Mouse (Mus musculus) hindbrain, embryonic 12.5 days (tissue): ENCODE results near the gene Cox7a1. TPM values are rescaled to one million over a fixed set of nuclear protein-coding genes. Genes with fewer than 3 reads are reported as not detected.
A peak's percentile ranks its signal among the peaks of the same experiment; 100 is the strongest.

ENCODE experiments used
- ATAC-seq: fragments of 200-750 bp; cut with Nextera tagmentation; 2 replicates; pipeline ENCODE4 v1.8.0; 2017; ENCODE audit warnings: moderate TSS enrichment; ENCODE audit not compliant: low FRiP score
- H3K27ac ChIP-seq: fragments of 300-500 bp; sonication (generic); 2 replicates; pipeline ENCODE4 v1.5.1; 2016; ENCODE audit warnings: mild to moderate bottlenecking
- H3K27me3 ChIP-seq: fragments of 300-500 bp; sonication (generic); 2 replicates; pipeline ENCODE4 v1.6.1; 2016; ENCODE audit warnings: mild to moderate bottlenecking
- H3K36me3 ChIP-seq: fragments of 300-500 bp; sonication (generic); 2 replicates; pipeline ENCODE4 v1.6.1; 2016; ENCODE audit warnings: mild to moderate bottlenecking
- H3K4me1 ChIP-seq: fragments of 300-500 bp; sonication (generic); 2 replicates; pipeline ENCODE4 v1.6.1; 2016
- H3K4me2 ChIP-seq: fragments of 300-500 bp; sonication (generic); replicated peaks from 2 replicates; pipeline ENCODE4 v1.6.1; 2016; ENCODE audit warnings: mild to moderate bottlenecking
- H3K4me3 ChIP-seq: fragments of 300-500 bp; sonication (generic); 2 replicates; pipeline ENCODE4 v1.5.1; 2016; ENCODE audit warnings: mild to moderate bottlenecking
- H3K9ac ChIP-seq: fragments of 300-500 bp; sonication (generic); 2 replicates; pipeline ENCODE4 v1.6.1; 2016; ENCODE audit warnings: mild to moderate bottlenecking, moderate library complexity
- H3K9me3 ChIP-seq: fragments of 300-500 bp; sonication (generic); replicated peaks from 2 replicates; pipeline ENCODE4 v1.6.1; 2016; ENCODE audit warnings: mild to moderate bottlenecking
- WGBS: fragments of 180-500 bp; shearing (Covaris S2); methylation state at CpG from one replicate; pipeline ENCODE4 v1.1.7; 2016; 5-methylcytosine and 5-hydroxymethylcytosine counted together
- polyA plus RNA-seq: library from polyadenylated mRNA; unstranded; fragments of >200 nt; fragmentation: Nextera tagmentation; extraction: Ambion mirVana; gene quantifications from 2 replicates; pipeline ENCODE4 v1.2.1, GENCODE M21; 2016

Gene Cox7a1
- polyA plus RNA-seq, 1 experiment from 2014 or later: 3.5 TPM

DNA sequence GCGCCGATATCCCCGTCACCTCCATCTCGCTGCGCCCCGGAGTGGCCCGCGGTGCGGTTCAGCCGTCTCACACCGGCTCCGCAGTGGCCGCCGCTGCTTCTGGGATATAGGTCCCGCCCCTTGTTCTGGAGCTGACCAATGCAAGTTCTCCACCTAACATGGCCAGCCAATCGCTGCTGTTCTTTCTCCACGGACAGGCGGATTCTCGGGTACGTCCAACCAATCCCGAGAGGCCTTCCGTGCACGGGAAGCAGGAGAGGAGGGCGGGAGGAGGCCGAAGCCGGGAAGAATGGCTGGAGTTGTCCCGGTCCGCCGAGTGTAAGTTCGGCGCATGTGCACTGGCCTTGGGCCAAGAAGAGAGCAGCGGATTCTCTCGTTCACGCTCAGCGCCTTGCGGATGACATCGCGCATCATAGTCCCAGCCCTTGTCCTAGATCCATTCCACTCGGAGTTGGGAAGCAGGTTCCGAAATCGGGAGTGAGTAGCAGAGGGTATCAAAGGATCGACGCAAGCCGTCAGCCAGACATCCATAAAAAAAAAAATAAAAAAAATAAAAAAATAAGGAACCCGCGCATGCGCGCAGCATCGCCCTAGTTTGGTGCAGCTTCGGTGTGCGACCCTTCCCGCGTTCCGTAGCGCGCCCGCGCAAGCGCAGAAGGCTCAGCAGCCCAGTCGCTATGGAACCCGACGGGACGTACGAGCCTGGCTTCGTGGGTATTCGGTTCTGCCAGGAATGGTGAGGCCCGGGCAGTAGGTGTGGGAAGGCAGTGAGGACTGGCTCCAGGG lies 47.9 kb downstream of the Cox7a1 start, which contains the start of the genes Polr2i and Tbcb:
Polr2i (plus strand) TSS at position 280 of the 786 bp plus-strand sequence.
Tbcb (minus strand) TSS at position 604 of the 786 bp plus-strand sequence.
- H3K9me3 ChIP-seq: no peaks in the 10 kb centered on the region
- peaks cover 32% of the 10 kb centered on the region for H3K36me3 ChIP-seq
- WGBS: under 1% methylated on average over 67 of the region's 67 CpGs
- peak within 1 kb of the TSS; percentile 81 for H3K4me2 ChIP-seq
- peak within 1 kb of the TSS; percentile 70 for H3K4me3 ChIP-seq
- peak within 1 kb of the TSS; percentile 79 for H3K9ac ChIP-seq
- peak; percentile 94 for ATAC-seq
- H3K27me3 ChIP-seq: no peaks in the 10 kb centered on the region
- peak within 1 kb of the TSS; percentile 96 for H3K27ac ChIP-seq
- peaks cover 19% of the 10 kb centered on the region for H3K4me1 ChIP-seq

DNA sequence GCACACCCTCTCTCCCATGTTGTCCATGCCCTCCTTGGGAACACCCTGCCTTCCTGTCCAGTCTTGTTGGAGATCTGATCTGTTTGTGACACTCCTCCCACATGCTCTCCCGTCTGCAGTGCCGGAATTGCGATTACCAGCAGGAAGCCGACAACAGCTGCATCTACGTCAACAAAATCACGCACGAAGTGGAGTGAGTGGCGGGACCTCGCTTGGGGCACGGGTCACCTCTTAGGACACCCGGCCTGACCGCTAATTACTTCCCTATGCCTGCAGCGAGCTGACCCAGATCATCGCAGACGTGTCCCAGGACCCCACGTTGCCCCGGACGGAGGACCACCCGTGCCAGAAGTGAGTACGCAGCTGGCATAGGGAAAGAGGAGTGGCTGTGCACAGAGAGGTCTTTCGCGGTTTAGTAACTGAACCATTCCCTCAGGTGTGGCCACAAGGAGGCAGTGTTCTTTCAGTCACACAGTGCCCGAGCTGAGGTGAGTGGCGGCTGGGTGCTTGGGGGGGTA lies 48.7 kb downstream of the Cox7a1 start:
- 4% methylated on average over 24 of the region's 24 CpGs for WGBS
- ATAC-seq: peak; percentile 3
- Histone ChIP-seq H3K4me2 (peak overlapping the region; percentile 62), H3K36me3 (peaks cover 25% of the 10 kb centered on the region; the same call in 1 of the 2 replicates), H3K9ac (peak overlapping the region; percentile 79), H3K27me3 (no peaks in the 10 kb centered on the region), H3K4me3 (peak overlapping the region; percentile 70), H3K4me1 (peaks cover 19% of the 10 kb centered on the region), H3K9me3 (no peaks in the 10 kb centered on the region), H3K27ac (peak overlapping the region; percentile 96)

DNA sequence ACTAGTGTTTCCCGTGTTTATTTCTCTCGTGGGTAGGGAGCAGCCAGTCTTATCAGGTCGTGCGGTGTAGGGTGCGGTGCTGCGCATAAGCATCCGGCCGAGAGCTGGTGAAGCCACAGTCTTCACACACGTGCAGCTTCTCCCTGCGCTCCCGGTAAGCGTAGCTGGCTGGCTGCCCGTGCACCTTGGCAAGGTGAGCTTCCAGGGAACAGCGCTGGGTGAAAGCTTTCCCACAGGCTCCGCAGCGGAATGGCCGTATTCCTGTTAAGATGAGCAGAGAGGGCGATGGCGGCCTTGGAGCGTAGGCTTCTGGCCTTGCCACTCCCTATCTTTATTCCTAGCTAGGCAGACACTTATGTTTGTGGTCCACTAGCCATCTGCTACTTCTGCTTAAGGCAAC lies 49.4 kb downstream of the Cox7a1 start:
- no peaks in the 10 kb centered on the region for H3K9me3 ChIP-seq
- no peak overlapping the region for H3K9ac ChIP-seq
- peak overlapping the region; percentile 62 for H3K4me2 ChIP-seq
- peak overlapping the region; percentile 70; the same call in 1 of the 2 replicates for H3K4me3 ChIP-seq
- no peaks in the 10 kb centered on the region for H3K27me3 ChIP-seq
- H3K36me3 ChIP-seq: peaks cover 19% of the 10 kb centered on the region; the same call in 1 of the 2 replicates
- no peak overlapping the region for H3K27ac ChIP-seq
- H3K4me1 ChIP-seq: peaks cover 19% of the 10 kb centered on the region
- no peak for ATAC-seq
- 91% methylated on average over 20 of the region's 20 CpGs for WGBS

DNA sequence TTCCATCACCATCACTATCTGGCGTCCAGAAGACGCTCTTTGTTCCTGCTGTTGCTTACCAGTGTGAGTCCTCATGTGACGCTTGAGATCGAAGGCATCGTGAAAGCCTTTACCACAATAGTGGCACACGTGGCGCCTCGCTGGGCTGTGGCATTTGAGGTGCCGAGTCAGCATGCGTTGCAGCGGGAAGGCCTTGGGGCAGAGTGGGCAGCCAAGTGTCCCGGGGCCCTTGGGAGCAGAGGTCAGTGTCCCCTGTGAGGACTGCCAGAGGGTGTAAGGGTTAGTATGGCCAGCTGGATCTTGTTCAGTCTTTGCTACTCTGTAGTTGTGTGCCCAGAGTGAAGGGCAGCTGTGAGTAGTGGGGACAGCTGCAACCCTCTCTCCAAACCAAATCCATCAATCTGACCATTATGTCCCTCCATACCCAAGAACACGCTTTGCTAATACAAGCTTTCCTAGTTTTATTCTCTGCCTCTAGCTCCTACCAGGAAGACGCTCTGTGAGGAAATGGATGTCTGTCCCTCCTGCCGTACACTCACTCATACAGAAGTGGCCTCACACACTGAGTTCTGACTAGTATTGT lies 50.4 kb downstream of the Cox7a1 start:
- no peak for ATAC-seq
- H3K9me3 ChIP-seq: no peaks in the 10 kb centered on the region
- no peak overlapping the region for H3K27ac ChIP-seq
- H3K4me3 ChIP-seq: no peak overlapping the region
- no peak overlapping the region for H3K4me2 ChIP-seq
- peaks cover 19% of the 10 kb centered on the region for H3K4me1 ChIP-seq
- 92% methylated on average over 15 of the region's 15 CpGs for WGBS
- H3K9ac ChIP-seq: no peak overlapping the region
- peaks cover 19% of the 10 kb centered on the region; the same call in 1 of the 2 replicates for H3K36me3 ChIP-seq
- H3K27me3 ChIP-seq: no peaks in the 10 kb centered on the region

DNA sequence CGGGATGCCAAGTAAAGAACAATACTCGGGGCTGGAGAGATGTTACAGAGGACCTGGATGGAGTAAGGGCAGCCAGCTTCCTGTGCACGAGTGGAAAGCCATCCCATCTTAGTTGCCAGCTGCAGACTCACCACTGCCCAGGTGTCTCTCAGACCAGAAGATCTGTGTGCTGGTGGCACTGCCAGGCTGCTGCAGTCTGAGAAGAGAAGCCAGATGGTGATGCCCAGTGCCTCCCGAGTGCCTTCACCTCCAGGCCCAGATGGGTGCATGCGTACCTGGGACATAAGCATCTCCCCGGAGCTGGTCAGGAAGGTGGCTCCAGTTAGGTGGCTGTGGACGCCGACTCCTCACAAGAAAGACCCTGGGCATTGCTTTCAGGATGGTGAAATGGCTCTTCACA lies 51.1 kb downstream of the Cox7a1 start:
- no peaks in the 10 kb centered on the region for H3K27me3 ChIP-seq
- no peak overlapping the region for H3K4me2 ChIP-seq
- H3K9me3 ChIP-seq: no peaks in the 10 kb centered on the region
- H3K4me3 ChIP-seq: no peak overlapping the region
- H3K9ac ChIP-seq: no peak overlapping the region
- no peak overlapping the region for H3K27ac ChIP-seq
- ATAC-seq: no peak
- 93% methylated on average over 8 of the region's 8 CpGs for WGBS
- peaks cover 19% of the 10 kb centered on the region; the same call in 1 of the 2 replicates for H3K36me3 ChIP-seq
- peaks cover 19% of the 10 kb centered on the region for H3K4me1 ChIP-seq

DNA sequence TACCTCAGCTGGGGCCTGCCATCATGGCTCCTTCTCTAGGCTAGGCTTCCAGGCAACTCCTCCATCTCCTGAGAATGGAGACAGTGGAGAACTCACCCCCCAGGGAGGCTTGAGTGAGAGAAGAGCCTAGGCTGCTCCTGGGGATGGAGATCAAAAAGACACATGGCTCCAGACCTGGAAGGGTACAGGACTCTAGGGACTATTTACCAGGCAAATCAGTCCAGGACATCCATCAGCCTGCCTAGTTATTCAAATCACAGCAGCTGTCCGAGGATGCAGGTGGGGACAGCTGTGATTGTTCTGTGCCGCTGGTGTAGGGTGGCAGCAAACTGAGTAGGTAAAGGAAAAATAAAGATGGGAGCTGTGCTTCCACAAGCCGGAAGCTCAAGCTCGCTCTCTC lies 51.7 kb downstream of the Cox7a1 start, which contains the start of gene Ovol3:
Ovol3 (minus strand) TSS at position 101 of the 400 bp plus-strand sequence.
- Histone ChIP-seq H3K4me2 (no peak within 1 kb of the TSS), H3K4me3 (no peak within 1 kb of the TSS), H3K4me1 (peaks cover 16% of the 10 kb centered on the region), H3K9me3 (no peaks in the 10 kb centered on the region), H3K9ac (no peak within 1 kb of the TSS), H3K36me3 (peaks cover 25% of the 10 kb centered on the region; the same call in 1 of the 2 replicates), H3K27me3 (no peaks in the 10 kb centered on the region), H3K27ac (no peak within 1 kb of the TSS)
- no peak for ATAC-seq
- WGBS: 89% methylated on average over 4 of the region's 4 CpGs

Other genes starting within 250 kb of the Cox7a1 start
- 16.4 and 17.2 TPM in 2 replicates for gene Zfp74, start 230.1 kb upstream of the Cox7a1 start, polyA plus RNA-seq
- gene Zfp568, start 200.2 kb upstream of the Cox7a1 start, polyA plus RNA-seq: 13.2 and 14.9 TPM in 2 replicates
- 7.1 and 7.2 TPM in 2 replicates for gene Zfp14, start 132.8 kb upstream of the Cox7a1 start, polyA plus RNA-seq
- 9.8 and 10.1 TPM in 2 replicates for gene Zfp82, start 111.2 kb upstream of the Cox7a1 start, polyA plus RNA-seq
- 0.80 and 0.82 TPM in 2 replicates for gene Gm26920, start 93.7 kb upstream of the Cox7a1 start, polyA plus RNA-seq
- gene Zfp566, start 93.6 kb upstream of the Cox7a1 start, polyA plus RNA-seq: 13.7 and 16.2 TPM in 2 replicates
- gene Zfp260, start 89.4 kb upstream of the Cox7a1 start, polyA plus RNA-seq: 121 and 126 TPM in 2 replicates
- gene Zfp382, start 62.2 kb upstream of the Cox7a1 start, polyA plus RNA-seq: 14.0 and 14.6 TPM in 2 replicates
- gene Zfp146, start 14.4 kb upstream of the Cox7a1 start, polyA plus RNA-seq: 17.6 and 20.2 TPM in 2 replicates
- 78.0 and 80.0 TPM in 2 replicates for gene Capns1, start 14.7 kb downstream of the Cox7a1 start, polyA plus RNA-seq
- 135 and 149 TPM in 2 replicates for gene Polr2i, start 47.8 kb downstream of the Cox7a1 start, polyA plus RNA-seq
- 272 and 275 TPM in 2 replicates for gene Tbcb, start 48.1 kb downstream of the Cox7a1 start, polyA plus RNA-seq
- not detected in 2 replicates for gene Ovol3, start 51.6 kb downstream of the Cox7a1 start, polyA plus RNA-seq
- gene Thap8, start 96.0 kb downstream of the Cox7a1 start, polyA plus RNA-seq: 0.48 and 0.77 TPM in 2 replicates
- gene Wdr62, start 96.3 kb downstream of the Cox7a1 start, polyA plus RNA-seq: 7.2 and 7.4 TPM in 2 replicates
- 74.8 and 88.1 TPM in 2 replicates for gene Clip3, start 107.6 kb downstream of the Cox7a1 start, polyA plus RNA-seq
- 87.1 and 93.5 TPM in 2 replicates for gene Alkbh6, start 124.6 kb downstream of the Cox7a1 start, polyA plus RNA-seq
- 36.9 and 39.2 TPM in 2 replicates for gene Syne4, start 130.7 kb downstream of the Cox7a1 start, polyA plus RNA-seq
- 0.33 and 0.49 TPM in 2 replicates for gene E130208F15Rik, start 137.6 kb downstream of the Cox7a1 start, polyA plus RNA-seq
- gene Sdhaf1, start 139.8 kb downstream of the Cox7a1 start, polyA plus RNA-seq: 22.3 and 23.4 TPM in 2 replicates
- gene Lrfn3, start 178.6 kb downstream of the Cox7a1 start, polyA plus RNA-seq: 9.3 and 10.1 TPM in 2 replicates
- 17.7 and 19.7 TPM in 2 replicates for gene Tyrobp, start 229.6 kb downstream of the Cox7a1 start, polyA plus RNA-seq
- 0.57 and 0.86 TPM in 2 replicates for gene Hcst, start 235.7 kb downstream of the Cox7a1 start, polyA plus RNA-seq
- gene Nfkbid, start 237.6 kb downstream of the Cox7a1 start, polyA plus RNA-seq: 1.3 and 2.2 TPM in 2 replicates